In genomic region chr9:104922051-104922450, GRCm38 (mm10) we compare ENCODE assay signal across 27 mouse cellular contexts.
"Had no signal": no experiment of that assay in that cellular context is flagged by ENCODE, and none has a peak within 500 bp of the region (broad histone marks: within the 10 kb centered on the region; RNA-seq: fewer than 3 reads in every experiment).

No protein-coding gene starts in this region.

- ATAC-seq: hindbrain, postnatal 0 days; intestine, embryonic 16.5 days; liver, embryonic 12.5 days had no signal

- H3K36me3 ChIP-seq: heart, embryonic 13.5 days; heart, embryonic 15.5 days; hindbrain, embryonic 13.5 days; hindbrain, embryonic 15.5 days; kidney, embryonic 15.5 days; limb, embryonic 13.5 days; limb, embryonic 15.5 days; liver, embryonic 12.5 days had no signal

- H3K27ac ChIP-seq: gastrocnemius, adult 2 months; heart, adult 2 months; heart, embryonic 13.5 days; heart, embryonic 15.5 days; hindbrain, embryonic 13.5 days; hindbrain, embryonic 15.5 days; hindbrain, postnatal 0 days; kidney, embryonic 15.5 days; kidney, postnatal 0 days; limb, embryonic 13.5 days; limb, embryonic 15.5 days; liver, embryonic 12.5 days; liver, embryonic 14.5 days had no signal

- H3K9me3 ChIP-seq: heart, embryonic 13.5 days; heart, embryonic 15.5 days; hindbrain, embryonic 13.5 days; hindbrain, embryonic 15.5 days; kidney, embryonic 15.5 days; limb, embryonic 13.5 days; limb, embryonic 15.5 days; liver, embryonic 12.5 days had no signal

- H3K4me1 ChIP-seq: heart, embryonic 13.5 days; heart, embryonic 15.5 days; hindbrain, embryonic 13.5 days; hindbrain, embryonic 15.5 days; kidney, embryonic 15.5 days; limb, embryonic 13.5 days; limb, embryonic 15.5 days; liver, embryonic 12.5 days had no signal

- H3K27me3 ChIP-seq: heart, embryonic 13.5 days; heart, embryonic 15.5 days; hindbrain, embryonic 13.5 days; hindbrain, embryonic 15.5 days; kidney, embryonic 15.5 days; liver, embryonic 12.5 days had no signal

- DNase-seq: gastrocnemius, adult 2 months; gastrocnemius, postnatal 10 days; gastrocnemius, postnatal 25 days; heart, adult 2 months; heart, postnatal 14 days; heart, postnatal 36 days; kidney, adult 11 months; kidney, adult 2 months; kidney, adult 9 months; kidney, postnatal 14 days; kidney, postnatal 36 days; layer of hippocampus, adult 9-11 months; layer of hippocampus, postnatal 36 days; left cerebral cortex, postnatal 4 days had no signal

- H3K9ac ChIP-seq: heart, embryonic 13.5 days; heart, embryonic 15.5 days; hindbrain, embryonic 13.5 days; hindbrain, embryonic 15.5 days; kidney, embryonic 15.5 days; limb, embryonic 13.5 days; limb, embryonic 15.5 days; liver, embryonic 12.5 days; liver, embryonic 14.5 days had no signal

- H3K4me3 ChIP-seq: gastrocnemius, adult 2 months; heart, adult 2 months; heart, embryonic 13.5 days; heart, embryonic 15.5 days; hindbrain, embryonic 13.5 days; hindbrain, embryonic 15.5 days; kidney, embryonic 15.5 days; limb, embryonic 13.5 days; limb, embryonic 15.5 days; liver, embryonic 12.5 days had no signal

- H3K4me2 ChIP-seq: heart, embryonic 11.5 days; heart, embryonic 13.5 days; heart, embryonic 15.5 days; hindbrain, embryonic 13.5 days; hindbrain, embryonic 15.5 days; kidney, embryonic 15.5 days; limb, embryonic 13.5 days; limb, embryonic 15.5 days; liver, embryonic 12.5 days had no signal
